Mouse (Mus musculus): ENCODE data around the gene Gm28998. TPM values are rescaled to one million over a fixed set of nuclear protein-coding genes. Genes with fewer than 3 reads are reported as not detected.
"Not testable (repeated sequence)": the region's sequence is repeated elsewhere in the genome, so short reads cannot be mapped to it uniquely, and the experiment has no call there.

Gm28998 gene
- not detected for total RNA-seq (2021)

GRCm38 (mm10) chrY:7253487-7253886 lies at the start of gene Gm28998:
Gene Gm28998 (plus strand): TSS chrY:7253787.
- intact Hi-C loops (cut with DNase I); DNase-seq (ENCODE audit: low spot score in 2 of 2): not testable (repeated sequence)

Other genes with a start within 250 kb of the Gm28998 start
- not detected for gene Gm21244, start 84.5 kb upstream of the Gm28998 start, total RNA-seq (2021)
- gene Gm21788, start 151.2 kb downstream of the Gm28998 start, total RNA-seq (2021) = not detected